Mouse (Mus musculus) right cerebral cortex, postnatal 14 days (tissue): ENCODE measurements at regions not wholly inside any gene's neighbourhood (a gene's known extent, or its start where the extent isn't known, plus 50 kb on each side); places are given as distances from the start of the nearest gene placed in this dataset.
A peak's percentile ranks its signal among the peaks of the same experiment; 100 is the strongest.

ENCODE experiments used
- DNase-seq: peaks from one replicate; pipeline ENCODE4 v3.0.0; 2022

- no peak for DNase-seq
Observed at GRCm38 (mm10) chr15:10767535-10767934, 53.1 kb upstream of the Rai14 start.

- DNase-seq, result no peak
Observed at GRCm38 (mm10) chr15:10770410-10771310, 56.2 kb upstream of the Rai14 start.

GRCm38 (mm10) chr15:10771311-10771690 lies 56.9 kb upstream of the Rai14 start:
- DNase-seq, result no peak

GRCm38 (mm10) chr15:10779941-10780620 lies 65.7 kb upstream of the Rai14 start:
- DNase-seq, result no peak

GRCm38 (mm10) chr15:10789371-10789770 lies 74.9 kb upstream of the Rai14 start:
- no peak for DNase-seq

GRCm38 (mm10) chr15:10790862-10791497 lies 76.6 kb upstream of the Rai14 start:
- DNase-seq, result no peak

GRCm38 (mm10) chr15:10791516-10792112 lies 77.2 kb upstream of the Rai14 start:
- no peak for DNase-seq

GRCm38 (mm10) chr15:10792156-10792555 lies 77.7 kb upstream of the Rai14 start:
- no peak for DNase-seq

- no peak for DNase-seq
Observed at GRCm38 (mm10) chr15:10795126-10795792, 80.8 kb upstream of the Rai14 start.

GRCm38 (mm10) chr15:10799656-10800055 lies 85.2 kb upstream of the Rai14 start:
- DNase-seq, result no peak

GRCm38 (mm10) chr15:10814195-10814594 lies 99.8 kb upstream of the Rai14 start:
- DNase-seq, result no peak

GRCm38 (mm10) chr15:10814709-10815108 lies 100.3 kb upstream of the Rai14 start:
- DNase-seq, result no peak

- DNase-seq, result no peak
Observed at GRCm38 (mm10) chr15:10816213-10816621, 101.8 kb upstream of the Rai14 start.

GRCm38 (mm10) chr15:10818216-10818615 lies 103.8 kb upstream of the Rai14 start:
- DNase-seq, result peak; percentile 11

GRCm38 (mm10) chr15:10818706-10819105 lies 104.3 kb upstream of the Rai14 start:
- no peak for DNase-seq

GRCm38 (mm10) chr15:10823933-10824332 lies 109.5 kb upstream of the Rai14 start:
- no peak for DNase-seq

GRCm38 (mm10) chr15:10829588-10829987 lies 115.2 kb upstream of the Rai14 start:
- DNase-seq, result no peak

GRCm38 (mm10) chr15:10830478-10830877 lies 116.1 kb upstream of the Rai14 start:
- no peak for DNase-seq

- DNase-seq, result no peak
Observed at GRCm38 (mm10) chr15:10831106-10831505, 116.7 kb upstream of the Rai14 start.

GRCm38 (mm10) chr15:10832331-10832730 lies 117.9 kb upstream of the Rai14 start:
- no peak for DNase-seq

GRCm38 (mm10) chr15:10833866-10834571 lies 118.1 kb upstream of the C1qtnf3 start:
- DNase-seq, result no peak
